Mouse (Mus musculus): ENCODE measurements around the gene Ntm. TPM values are rescaled to one million over a fixed set of nuclear protein-coding genes. Genes with fewer than 3 reads are reported as not detected.

The Ntm gene
- polyA plus RNA-seq, 1 experiment = 95.1 TPM

GRCm38 (mm10) chr9:29145901-29146300, 817.0 kb downstream of the Ntm start:
- DNase-seq (ENCODE audit: low read depth) = peak; percentile 83
- TF ChIP-seq CTCF (IDR thresholded peaks at IDR 0.05; ENCODE audit: borderline replicate concordance, extremely low read depth, insufficient read depth, insufficient read length) = no peak
- no peak for TF ChIP-seq POLR2A (IDR thresholded peaks at IDR 0.05; ENCODE audit: borderline replicate concordance, extremely low read depth, insufficient read depth, insufficient read length, poor library complexity, severe bottlenecking)

DNA sequence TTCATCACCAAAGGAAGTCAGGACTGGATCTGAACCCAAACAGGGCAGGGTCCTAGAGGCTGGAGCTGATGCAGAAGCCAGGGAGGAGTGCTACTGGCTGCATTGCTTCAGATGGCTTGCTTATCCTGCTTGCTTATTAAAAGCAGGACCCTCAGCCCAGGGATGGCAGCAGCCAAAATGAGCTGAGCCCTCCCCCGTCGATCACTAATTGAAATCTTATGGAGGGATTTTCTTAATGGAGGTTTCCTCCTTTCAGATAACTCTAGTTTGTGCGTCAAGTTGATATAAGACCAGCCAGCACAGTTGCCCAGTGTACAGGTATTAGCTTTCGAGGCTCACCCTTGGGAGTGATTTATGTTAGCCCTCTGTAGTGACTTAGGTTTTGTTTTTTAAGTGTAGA, 826.9 kb downstream of the Ntm start:
- DNase-seq (ENCODE audit: low read depth) = no peak
- TF ChIP-seq CTCF (IDR thresholded peaks at IDR 0.05; ENCODE audit: borderline replicate concordance, extremely low read depth, insufficient read depth, insufficient read length) = no peak
- TF ChIP-seq POLR2A (IDR thresholded peaks at IDR 0.05; ENCODE audit: borderline replicate concordance, extremely low read depth, insufficient read depth, insufficient read length, poor library complexity, severe bottlenecking) = no peak

DNA sequence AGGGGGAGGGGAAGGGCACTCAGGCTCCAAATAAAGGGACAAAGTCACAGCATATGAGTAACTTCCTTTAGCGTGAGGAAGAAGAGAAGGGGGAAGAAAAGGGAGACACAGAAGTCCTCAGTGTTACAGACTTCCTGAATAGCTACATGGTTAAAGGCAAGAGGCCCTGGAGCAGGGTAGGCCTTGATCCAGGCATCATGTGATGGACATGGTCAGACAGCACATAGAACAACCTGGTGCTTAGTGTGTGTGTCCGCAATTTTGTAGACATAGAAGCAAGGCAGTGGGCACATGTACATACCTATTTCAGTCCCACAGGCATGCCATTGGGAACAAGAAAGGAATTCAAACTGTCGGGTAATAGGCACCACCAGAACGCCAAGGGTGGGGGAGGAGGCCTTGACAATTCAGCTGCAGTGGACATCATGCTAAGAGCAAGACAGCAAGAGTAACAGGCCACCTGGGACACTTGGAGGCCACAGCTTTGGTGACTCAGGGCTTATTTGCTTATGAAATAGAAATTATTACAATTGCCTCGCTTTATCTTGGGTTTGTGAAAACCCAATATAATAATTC, 832.1 kb downstream of the Ntm start:
- no peak for DNase-seq (ENCODE audit: low read depth)
- no peak for TF ChIP-seq POLR2A (IDR thresholded peaks at IDR 0.05; ENCODE audit: borderline replicate concordance, extremely low read depth, insufficient read depth, insufficient read length, poor library complexity, severe bottlenecking)
- no peak for TF ChIP-seq CTCF (IDR thresholded peaks at IDR 0.05; ENCODE audit: borderline replicate concordance, extremely low read depth, insufficient read depth, insufficient read length)

DNA sequence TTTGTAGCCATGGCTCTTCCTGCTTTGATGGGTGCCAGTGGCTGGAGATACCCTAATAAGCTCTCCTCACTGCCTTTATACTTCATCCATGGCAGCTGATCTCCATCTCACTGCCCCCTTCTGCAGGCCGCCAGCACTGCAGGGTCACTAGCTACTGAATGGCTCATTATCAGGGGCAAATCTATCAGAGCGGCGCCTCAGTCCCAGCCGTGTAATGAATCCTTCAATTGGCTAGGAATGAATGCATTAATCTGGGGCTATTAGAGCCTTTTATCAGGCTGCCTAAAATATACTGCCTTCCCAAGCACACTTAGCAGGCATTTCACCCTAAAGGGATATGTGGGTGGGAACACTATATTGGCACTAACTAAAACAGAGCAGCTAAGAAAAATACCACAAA, 832.6 kb downstream of the Ntm start:
- peak; percentile 36; the same call in 1 of the 2 replicates for TF ChIP-seq CTCF (IDR thresholded peaks at IDR 0.05; ENCODE audit: borderline replicate concordance, extremely low read depth, insufficient read depth, insufficient read length)
- no peak for TF ChIP-seq POLR2A (IDR thresholded peaks at IDR 0.05; ENCODE audit: borderline replicate concordance, extremely low read depth, insufficient read depth, insufficient read length, poor library complexity, severe bottlenecking)
- DNase-seq (ENCODE audit: low read depth) = peak; percentile 87

DNA sequence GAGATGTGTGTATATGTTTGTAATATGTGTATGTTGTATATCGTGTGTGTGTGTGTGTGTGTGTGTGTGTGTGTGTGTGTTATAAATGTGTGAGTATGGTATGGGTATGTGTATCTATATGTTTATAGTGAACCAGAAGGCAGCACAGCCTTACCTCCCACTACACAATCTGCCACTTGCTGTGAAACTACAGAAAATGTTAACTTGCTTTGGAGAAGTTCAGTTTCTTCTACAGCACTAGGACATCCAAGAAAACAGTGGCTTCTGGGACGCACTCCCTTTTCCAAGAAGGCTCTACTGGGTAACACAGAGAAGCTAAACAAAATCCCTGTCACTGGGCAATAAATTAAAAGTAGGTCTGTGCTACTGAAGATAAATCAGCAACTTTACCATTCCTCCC, 834.5 kb downstream of the Ntm start:
- no peak for TF ChIP-seq CTCF (IDR thresholded peaks at IDR 0.05; ENCODE audit: borderline replicate concordance, extremely low read depth, insufficient read depth, insufficient read length)
- TF ChIP-seq POLR2A (IDR thresholded peaks at IDR 0.05; ENCODE audit: borderline replicate concordance, extremely low read depth, insufficient read depth, insufficient read length, poor library complexity, severe bottlenecking) = no peak
- no peak for DNase-seq (ENCODE audit: low read depth)

DNA sequence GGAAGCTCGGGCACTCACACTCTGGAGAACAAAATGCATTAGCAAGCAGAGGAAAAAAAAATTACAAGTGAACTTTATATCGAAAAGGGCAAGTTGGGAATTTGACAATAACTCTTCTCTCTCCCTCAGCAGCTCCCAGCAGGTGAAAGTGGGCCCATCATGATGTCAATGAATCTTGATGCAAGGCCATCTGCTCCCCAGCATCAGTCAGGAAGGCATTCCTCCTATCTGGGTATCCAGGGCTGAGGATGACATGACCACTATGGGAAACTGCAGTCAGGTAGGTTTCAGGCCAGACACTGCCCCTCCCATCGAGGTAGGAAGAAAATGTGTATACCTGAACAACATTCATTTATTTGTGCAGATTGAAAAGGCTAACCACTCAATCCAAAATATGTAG, 838.5 kb downstream of the Ntm start:
- no peak for DNase-seq (ENCODE audit: low read depth)
- TF ChIP-seq POLR2A (IDR thresholded peaks at IDR 0.05; ENCODE audit: borderline replicate concordance, extremely low read depth, insufficient read depth, insufficient read length, poor library complexity, severe bottlenecking) = no peak
- no peak for TF ChIP-seq CTCF (IDR thresholded peaks at IDR 0.05; ENCODE audit: borderline replicate concordance, extremely low read depth, insufficient read depth, insufficient read length)

DNA sequence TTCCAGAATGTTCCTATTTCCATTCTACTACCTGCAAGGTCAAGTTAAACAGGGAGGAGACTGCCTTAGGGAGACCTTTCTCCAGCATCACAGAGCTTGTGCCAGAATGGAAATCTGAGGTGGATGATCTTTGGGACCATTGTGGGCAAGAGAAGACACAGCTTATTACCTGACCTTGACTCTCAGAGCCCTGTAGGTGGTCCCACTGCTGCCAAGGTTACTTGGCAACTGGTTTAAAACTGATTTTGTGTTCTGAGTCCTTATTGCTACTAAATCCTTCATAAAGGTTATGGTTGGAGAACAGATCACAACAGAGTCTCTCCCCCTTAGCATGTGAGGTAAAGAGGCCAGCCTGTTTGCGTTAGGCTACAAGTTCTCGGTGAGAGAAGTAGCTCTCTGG, 839.1 kb downstream of the Ntm start:
- TF ChIP-seq CTCF (IDR thresholded peaks at IDR 0.05; ENCODE audit: borderline replicate concordance, extremely low read depth, insufficient read depth, insufficient read length) (no peak), POLR2A (IDR thresholded peaks at IDR 0.05; ENCODE audit: borderline replicate concordance, extremely low read depth, insufficient read depth, insufficient read length, poor library complexity, severe bottlenecking) (no peak)

GRCm38 (mm10) chr9:29117561-29118112, 845.3 kb downstream of the Ntm start:
- no peak for DNase-seq (ENCODE audit: low read depth)
- TF ChIP-seq CTCF (IDR thresholded peaks at IDR 0.05; ENCODE audit: borderline replicate concordance, extremely low read depth, insufficient read depth, insufficient read length) (no peak), POLR2A (IDR thresholded peaks at IDR 0.05; ENCODE audit: borderline replicate concordance, extremely low read depth, insufficient read depth, insufficient read length, poor library complexity, severe bottlenecking) (no peak)

More for the DNA sequence above, 839.1 kb downstream of the Ntm start:
- no peak for DNase-seq (ENCODE audit: low read depth)

DNA sequence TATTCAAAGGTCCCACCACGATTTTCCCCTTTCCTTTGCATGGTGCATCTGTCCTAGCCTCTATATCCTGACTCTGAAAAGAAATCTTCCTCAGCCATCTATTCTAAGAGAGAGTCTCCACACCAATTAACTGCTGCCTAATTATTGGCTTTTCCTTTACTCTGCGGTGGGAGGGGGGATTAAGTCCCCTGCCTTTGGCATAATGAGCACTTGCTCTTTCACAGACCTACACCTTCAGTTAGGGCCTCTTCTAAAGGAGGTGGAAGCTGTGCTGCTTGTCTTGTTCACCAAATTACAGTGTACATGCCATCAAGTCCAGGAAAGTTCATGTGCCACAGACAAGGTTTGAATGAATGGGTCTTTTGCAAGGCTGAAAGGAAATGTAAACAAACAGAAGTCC, 847.6 kb downstream of the Ntm start:
- DNase-seq (ENCODE audit: low read depth) = peak; percentile 56

GRCm38 (mm10) chr9:29106771-29107170, 856.2 kb downstream of the Ntm start:
- TF ChIP-seq CTCF (IDR thresholded peaks at IDR 0.05; ENCODE audit: borderline replicate concordance, extremely low read depth, insufficient read depth, insufficient read length) = no peak
- TF ChIP-seq POLR2A (IDR thresholded peaks at IDR 0.05; ENCODE audit: borderline replicate concordance, extremely low read depth, insufficient read depth, insufficient read length, poor library complexity, severe bottlenecking) = no peak
- DNase-seq (ENCODE audit: low read depth) = peak; percentile 25

More for the DNA sequence above, 847.6 kb downstream of the Ntm start:
- TF ChIP-seq CTCF (IDR thresholded peaks at IDR 0.05; ENCODE audit: borderline replicate concordance, extremely low read depth, insufficient read depth, insufficient read length) (no peak), POLR2A (IDR thresholded peaks at IDR 0.05; ENCODE audit: borderline replicate concordance, extremely low read depth, insufficient read depth, insufficient read length, poor library complexity, severe bottlenecking) (no peak)

- DNase-seq (ENCODE audit: low read depth) = no peak
- TF ChIP-seq POLR2A (IDR thresholded peaks at IDR 0.05; ENCODE audit: borderline replicate concordance, extremely low read depth, insufficient read depth, insufficient read length, poor library complexity, severe bottlenecking) = no peak
- TF ChIP-seq CTCF (IDR thresholded peaks at IDR 0.05; ENCODE audit: borderline replicate concordance, extremely low read depth, insufficient read depth, insufficient read length) = no peak
Measured at GRCm38 (mm10) chr9:29104442-29104841, 858.5 kb downstream of the Ntm start.

GRCm38 (mm10) chr9:29103993-29104392, 858.9 kb downstream of the Ntm start:
- no peak for TF ChIP-seq CTCF (IDR thresholded peaks at IDR 0.05; ENCODE audit: borderline replicate concordance, extremely low read depth, insufficient read depth, insufficient read length)
- no peak for TF ChIP-seq POLR2A (IDR thresholded peaks at IDR 0.05; ENCODE audit: borderline replicate concordance, extremely low read depth, insufficient read depth, insufficient read length, poor library complexity, severe bottlenecking)
- DNase-seq (ENCODE audit: low read depth) = peak; percentile 93
